Mouse (Mus musculus) ES-Bruce4 (cell line): ENCODE measurements around the gene Cxcr4. TPM values are rescaled to one million over a fixed set of nuclear protein-coding genes. Genes with fewer than 3 reads are reported as not detected.

ENCODE experiments used
- H3K27ac ChIP-seq: 2 replicates; pipeline ENCODE4 v1.5.1; 2012; ENCODE audit warnings: low read length, inconsistent platforms; ENCODE audit not compliant: insufficient read depth
- H3K27me3 ChIP-seq: 2 replicates; pipeline ENCODE4 v1.6.1; 2012; ENCODE audit warnings: mild to moderate bottlenecking, low read length, inconsistent platforms; ENCODE audit not compliant: control insufficient read depth, poor library complexity, insufficient read depth, severe bottlenecking
- H3K36me3 ChIP-seq: 2 replicates; pipeline ENCODE4 v1.6.1; 2012; ENCODE audit warnings: inconsistent platforms, mild to moderate bottlenecking, low read length, moderate library complexity; ENCODE audit not compliant: control insufficient read depth, poor library complexity, insufficient read depth, severe bottlenecking
- H3K4me1 ChIP-seq: one replicate; pipeline ENCODE4 v1.8.1; 2011; ENCODE audit warnings: low read length; ENCODE audit not compliant: control insufficient read depth, insufficient read depth
- H3K4me3 ChIP-seq: 2 replicates; pipeline ENCODE4 v1.5.1; 2011; ENCODE audit warnings: low read depth, mild to moderate bottlenecking, low read length
- H3K9ac ChIP-seq: 2 replicates; pipeline ENCODE4 v1.6.1; 2012; ENCODE audit warnings: low read depth, mild to moderate bottlenecking, inconsistent platforms; ENCODE audit not compliant: poor library complexity, severe bottlenecking
- H3K9me3 ChIP-seq: replicated peaks from 2 replicates; pipeline ENCODE4 v1.6.1; 2012; ENCODE audit warnings: mild to moderate bottlenecking, low read length, inconsistent platforms; ENCODE audit not compliant: control insufficient read depth, poor library complexity, insufficient read depth, severe bottlenecking
- CTCF ChIP-seq: IDR thresholded peaks from one replicate; pipeline ENCODE4 v1.8.1; 2011; ENCODE audit warnings: low read depth, low read length
- EP300 ChIP-seq: IDR thresholded peaks from 2 replicates; pipeline ENCODE4 v1.6.1; 2011; ENCODE audit warnings: low read depth, low read length; ENCODE audit not compliant: insufficient read depth
- POLR2A ChIP-seq: IDR thresholded peaks from one replicate; pipeline ENCODE4 v1.8.1; 2011; ENCODE audit warnings: low read length; ENCODE audit not compliant: insufficient read depth
- polyA plus RNA-seq: library from polyadenylated mRNA; stranded (reverse); fragments of >200 nt; gene quantifications from 2 replicates; pipeline ENCODE4 v1.2.4, GENCODE M21; 2011; ENCODE audit warnings: low read depth; ENCODE audit not compliant: missing spikeins, insufficient read depth, insufficient read length

Cxcr4 gene
- polyA plus RNA-seq, 1 experiment, result 3.9 TPM

GRCm38 (mm10) chr1:128615459-128615806, 23.3 kb upstream of the Cxcr4 start:
- Histone ChIP-seq H3K4me1 (no peaks in the 10 kb centered on the region), H3K27ac (no peak overlapping the region), H3K36me3 (no peaks in the 10 kb centered on the region), H3K4me3 (no peak overlapping the region), H3K9me3 (no peaks in the 10 kb centered on the region), H3K9ac (no peak overlapping the region), H3K27me3 (no peaks in the 10 kb centered on the region)
- TF ChIP-seq EP300 (no peak), CTCF (no peak), POLR2A (no peak)

- TF ChIP-seq POLR2A (no peak), CTCF (no peak), EP300 (no peak)
- no peak overlapping the region for H3K4me3 ChIP-seq
- no peaks in the 10 kb centered on the region for H3K36me3 ChIP-seq
- H3K9me3 ChIP-seq, result no peaks in the 10 kb centered on the region
- H3K27me3 ChIP-seq, result no peaks in the 10 kb centered on the region
- H3K27ac ChIP-seq, result no peak overlapping the region
- H3K9ac ChIP-seq, result no peak overlapping the region
- H3K4me1 ChIP-seq, result no peaks in the 10 kb centered on the region
These were observed 22.8 kb upstream of the Cxcr4 start for GRCm38 (mm10) chr1:128614653-128615458.

GRCm38 (mm10) chr1:128608119-128608518, 16.0 kb upstream of the Cxcr4 start:
- H3K4me3 ChIP-seq, result no peak overlapping the region
- H3K4me1 ChIP-seq, result no peaks in the 10 kb centered on the region
- no peaks in the 10 kb centered on the region for H3K36me3 ChIP-seq
- no peaks in the 10 kb centered on the region for H3K27me3 ChIP-seq
- H3K9me3 ChIP-seq, result no peaks in the 10 kb centered on the region
- no peak for TF ChIP-seq CTCF
- TF ChIP-seq EP300, result no peak
- TF ChIP-seq POLR2A, result no peak
- H3K9ac ChIP-seq, result no peak overlapping the region
- H3K27ac ChIP-seq, result no peak overlapping the region

GRCm38 (mm10) chr1:128607423-128607822, 15.3 kb upstream of the Cxcr4 start:
- Histone ChIP-seq H3K4me1 (no peaks in the 10 kb centered on the region), H3K27ac (no peak overlapping the region), H3K27me3 (no peaks in the 10 kb centered on the region), H3K4me3 (no peak overlapping the region), H3K9ac (no peak overlapping the region), H3K9me3 (no peaks in the 10 kb centered on the region), H3K36me3 (no peaks in the 10 kb centered on the region)
- no peak for TF ChIP-seq EP300
- no peak for TF ChIP-seq CTCF
- TF ChIP-seq POLR2A, result no peak

- TF ChIP-seq POLR2A (no peak), CTCF (no peak), EP300 (no peak)
- no peak overlapping the region for H3K27ac ChIP-seq
These were observed 13.7 kb upstream of the Cxcr4 start for GRCm38 (mm10) chr1:128605794-128606193.

GRCm38 (mm10) chr1:128602688-128603385, 10.7 kb upstream of the Cxcr4 start:
- no peaks in the 10 kb centered on the region for H3K27me3 ChIP-seq
- no peak overlapping the region for H3K9ac ChIP-seq
- no peaks in the 10 kb centered on the region for H3K36me3 ChIP-seq
- no peak overlapping the region for H3K4me3 ChIP-seq
- H3K27ac ChIP-seq, result no peak overlapping the region
- H3K9me3 ChIP-seq, result no peaks in the 10 kb centered on the region
- peaks cover 2% of the 10 kb centered on the region for H3K4me1 ChIP-seq
- no peak for TF ChIP-seq CTCF

More at GRCm38 (mm10) chr1:128605794-128606193, 13.7 kb upstream of the Cxcr4 start:
- no peak overlapping the region for H3K9ac ChIP-seq
- H3K4me1 ChIP-seq, result peaks cover 2% of the 10 kb centered on the region
- H3K4me3 ChIP-seq, result no peak overlapping the region
- H3K27me3 ChIP-seq, result no peaks in the 10 kb centered on the region
- H3K9me3 ChIP-seq, result no peaks in the 10 kb centered on the region
- no peaks in the 10 kb centered on the region for H3K36me3 ChIP-seq
